Mouse (Mus musculus) liver, embryonic 12.5 days (tissue): ENCODE results near the gene Dmbx1. TPM values are rescaled to one million over a fixed set of nuclear protein-coding genes. Genes with fewer than 3 reads are reported as not detected.
A peak's percentile ranks its signal among the peaks of the same experiment; 100 is the strongest.

ENCODE experiments used
- ATAC-seq: fragments of 200-750 bp; cut with Nextera tagmentation; 2 replicates; pipeline ENCODE4 v1.8.0; 2017; ENCODE audit warnings: moderate number of reproducible peaks, mild to moderate bottlenecking, moderate library complexity
- H3K27ac ChIP-seq: fragments of 300-500 bp; sonication (generic); 2 replicates; pipeline ENCODE4 v1.5.1; 2016; ENCODE audit warnings: mild to moderate bottlenecking
- H3K27me3 ChIP-seq: fragments of 300-500 bp; sonication (generic); replicated peaks from 2 replicates; pipeline ENCODE4 v1.6.1; 2016; ENCODE audit warnings: mild to moderate bottlenecking, moderate library complexity
- H3K36me3 ChIP-seq: fragments of 300-500 bp; sonication (generic); 2 replicates; pipeline ENCODE4 v1.6.1; 2016; ENCODE audit warnings: mild to moderate bottlenecking, moderate library complexity
- H3K4me1 ChIP-seq: fragments of 300-500 bp; sonication (generic); 2 replicates; pipeline ENCODE4 v1.6.1; 2016
- H3K4me2 ChIP-seq: fragments of 300-500 bp; sonication (generic); 2 replicates; pipeline ENCODE4 v1.6.1; 2016; ENCODE audit warnings: mild to moderate bottlenecking, moderate library complexity
- H3K4me3 ChIP-seq: fragments of 300-500 bp; sonication (generic); 2 replicates; pipeline ENCODE4 v1.5.1; 2016; ENCODE audit warnings: mild to moderate bottlenecking, moderate library complexity
- H3K9ac ChIP-seq: fragments of 300-500 bp; sonication (generic); 2 replicates; pipeline ENCODE4 v1.6.1; 2016; ENCODE audit warnings: mild to moderate bottlenecking, moderate library complexity
- H3K9me3 ChIP-seq: fragments of 300-500 bp; sonication (generic); replicated peaks from 2 replicates; pipeline ENCODE4 v1.6.1; 2016; ENCODE audit warnings: mild to moderate bottlenecking, moderate library complexity
- WGBS: fragments of 180-500 bp; shearing (Covaris S2); methylation state at CpG from one replicate; pipeline ENCODE4 v1.1.7; 2016; ENCODE audit not compliant: insufficient replicate concordance; 5-methylcytosine and 5-hydroxymethylcytosine counted together
- polyA plus RNA-seq: library from polyadenylated mRNA; unstranded; fragments of >200 nt; fragmentation: Nextera tagmentation; extraction: Ambion mirVana; gene quantifications from 2 replicates; pipeline ENCODE4 v1.2.1, GENCODE M21; 2016

Gene Dmbx1
- polyA plus RNA-seq: not detected in 2 replicates

DNA sequence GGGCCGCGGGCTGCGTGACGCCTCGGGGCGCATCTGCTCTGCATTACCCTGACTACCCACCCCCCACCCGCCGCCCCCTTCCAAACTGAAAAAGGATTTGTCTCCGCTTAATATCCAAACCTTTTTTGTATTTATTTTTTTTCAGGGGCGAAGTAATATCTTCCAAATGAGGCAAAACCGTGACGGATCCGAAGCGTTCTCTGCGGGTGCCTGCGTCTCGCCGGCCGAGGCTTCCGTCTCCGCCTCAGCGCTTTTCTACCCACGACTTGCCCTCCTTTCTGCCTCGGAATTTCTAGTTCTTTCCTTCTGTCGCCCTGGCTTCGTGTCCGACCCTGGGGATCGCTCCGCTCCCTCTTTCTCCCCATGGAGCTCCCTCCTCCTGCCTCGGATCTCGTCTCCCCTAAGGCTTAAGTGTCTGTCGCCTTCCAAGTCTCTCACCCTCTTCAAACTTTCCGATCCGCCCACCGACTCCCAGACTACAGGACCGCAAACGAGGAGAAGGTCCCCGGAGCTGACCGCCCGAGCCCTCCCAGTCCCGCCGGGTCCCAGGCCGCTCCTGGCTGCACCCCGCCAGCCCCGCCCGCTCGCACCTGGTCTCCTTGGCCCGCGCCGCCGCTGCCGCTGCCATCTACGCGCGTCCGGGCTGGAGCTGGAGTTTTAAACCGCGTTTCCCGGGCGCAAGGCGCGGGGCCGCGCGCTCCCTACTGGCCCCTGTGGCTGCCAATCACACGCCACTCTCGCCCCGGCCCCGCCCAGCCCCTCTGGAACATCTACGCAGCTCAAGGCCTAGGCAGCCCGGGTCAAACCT, at the start of gene Dmbx1:
Gene Dmbx1, minus strand, starts transcription at position 632 of the 808 bp plus-strand sequence.
- H3K4me3 ChIP-seq: peak within 1 kb of the TSS; percentile 43
- no peak within 1 kb of the TSS for H3K27ac ChIP-seq
- ATAC-seq: no peak
- peaks cover 100% of the 10 kb centered on the region for H3K27me3 ChIP-seq
- no peak within 1 kb of the TSS for H3K9ac ChIP-seq
- WGBS: 1% methylated on average over 71 of the region's 71 CpGs
- H3K4me2 ChIP-seq: peak within 1 kb of the TSS; percentile 68
- H3K4me1 ChIP-seq: peaks cover 6% of the 10 kb centered on the region; the same call in 1 of the 2 replicates
- no peaks in the 10 kb centered on the region for H3K9me3 ChIP-seq
- H3K36me3 ChIP-seq: no peaks in the 10 kb centered on the region

DNA sequence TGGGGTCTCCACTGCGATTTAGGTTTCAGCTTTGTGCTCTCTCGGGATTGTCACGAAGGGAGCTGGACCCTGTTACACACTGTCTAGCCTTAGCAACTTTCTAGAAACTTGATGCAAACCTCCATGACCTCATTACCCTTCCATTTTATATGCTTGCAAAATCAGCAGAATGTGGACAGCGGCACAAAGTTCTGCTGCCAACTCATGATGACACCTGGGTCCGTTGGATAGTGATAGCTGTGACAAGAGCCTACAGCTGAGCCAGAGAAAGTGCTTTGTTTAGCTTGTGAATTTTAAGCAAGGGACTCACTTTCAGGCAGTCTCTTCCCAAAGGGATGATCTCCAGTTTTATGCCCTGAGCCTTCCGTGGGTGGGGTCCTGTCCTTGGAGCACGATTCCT, 49.7 kb upstream of the Dmbx1 start:
- no peak for ATAC-seq
- 60% methylated on average over 7 of the region's 7 CpGs for WGBS

DNA sequence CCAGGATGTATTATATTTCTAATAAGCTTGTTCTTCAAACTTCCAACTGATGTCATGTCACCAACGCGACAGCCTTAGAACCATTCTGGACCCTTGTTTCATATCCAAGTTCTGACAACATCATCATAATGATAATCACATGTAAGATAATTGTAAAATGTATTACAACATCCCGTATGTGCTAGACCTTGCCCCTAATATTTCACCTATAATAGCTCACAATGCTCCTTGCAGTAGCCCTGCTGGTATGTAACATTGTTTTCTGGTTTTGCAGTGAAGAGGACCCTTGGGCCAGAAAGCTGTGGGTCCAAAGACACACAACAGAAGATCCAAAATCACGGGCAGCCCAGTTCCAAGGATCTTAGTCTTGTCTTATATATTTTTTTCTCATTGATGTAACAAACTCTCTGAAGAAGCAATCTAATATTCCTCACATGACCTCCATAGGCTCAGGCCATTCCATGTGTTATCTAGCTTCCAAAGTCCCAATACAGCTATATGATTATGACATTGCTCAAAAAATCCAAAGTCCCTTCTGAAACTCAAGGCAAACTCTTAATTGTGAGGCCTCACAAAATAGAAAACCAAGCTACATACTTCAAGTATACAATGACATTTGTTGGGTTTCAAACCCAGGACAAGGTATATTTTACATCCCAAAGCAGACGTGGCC, 48.3 kb upstream of the Dmbx1 start:
- 52% methylated on average over 5 of the region's 5 CpGs for WGBS
- no peak overlapping the region for H3K4me2 ChIP-seq
- no peak for ATAC-seq
- no peaks in the 10 kb centered on the region for H3K36me3 ChIP-seq
- peaks cover 32% of the 10 kb centered on the region for H3K27me3 ChIP-seq
- no peak overlapping the region for H3K4me3 ChIP-seq
- H3K9ac ChIP-seq: no peak overlapping the region
- H3K4me1 ChIP-seq: no peaks in the 10 kb centered on the region
- H3K27ac ChIP-seq: no peak overlapping the region
- H3K9me3 ChIP-seq: no peaks in the 10 kb centered on the region

More for the DNA sequence above, 49.7 kb upstream of the Dmbx1 start:
- Histone ChIP-seq H3K9ac (no peak overlapping the region), H3K27me3 (peaks cover 20% of the 10 kb centered on the region; the same call in 1 of the 2 replicates), H3K36me3 (no peaks in the 10 kb centered on the region), H3K9me3 (no peaks in the 10 kb centered on the region), H3K4me2 (no peak overlapping the region), H3K4me1 (no peaks in the 10 kb centered on the region), H3K4me3 (no peak overlapping the region), H3K27ac (no peak overlapping the region)

DNA sequence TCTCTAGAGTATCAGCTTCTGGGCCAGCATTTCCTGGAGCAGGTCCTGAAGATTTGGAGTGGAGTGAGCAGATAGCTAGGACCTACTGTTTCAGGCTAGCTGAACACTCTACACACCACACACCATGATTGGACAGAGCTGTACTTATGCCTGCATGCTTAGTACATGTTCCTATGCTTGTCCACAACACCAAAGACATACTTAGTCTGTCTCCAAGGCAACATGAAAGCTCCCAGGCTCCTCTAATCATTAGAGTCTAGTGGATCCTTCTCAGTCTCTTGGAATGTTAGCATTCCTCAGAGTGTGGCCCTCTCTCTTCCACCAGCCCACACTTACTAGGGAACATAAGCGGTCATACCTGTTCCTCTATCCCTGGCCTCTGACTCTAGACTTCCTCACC, 47.7 kb upstream of the Dmbx1 start:
- WGBS: 57% methylated on average over 1 of the region's 1 CpGs
- no peaks in the 10 kb centered on the region for H3K36me3 ChIP-seq
- no peak overlapping the region for H3K4me3 ChIP-seq
- peaks cover 38% of the 10 kb centered on the region for H3K27me3 ChIP-seq
- no peak for ATAC-seq
- H3K9me3 ChIP-seq: no peaks in the 10 kb centered on the region
- no peak overlapping the region for H3K9ac ChIP-seq
- no peak overlapping the region for H3K27ac ChIP-seq
- no peak overlapping the region for H3K4me2 ChIP-seq
- H3K4me1 ChIP-seq: no peaks in the 10 kb centered on the region

DNA sequence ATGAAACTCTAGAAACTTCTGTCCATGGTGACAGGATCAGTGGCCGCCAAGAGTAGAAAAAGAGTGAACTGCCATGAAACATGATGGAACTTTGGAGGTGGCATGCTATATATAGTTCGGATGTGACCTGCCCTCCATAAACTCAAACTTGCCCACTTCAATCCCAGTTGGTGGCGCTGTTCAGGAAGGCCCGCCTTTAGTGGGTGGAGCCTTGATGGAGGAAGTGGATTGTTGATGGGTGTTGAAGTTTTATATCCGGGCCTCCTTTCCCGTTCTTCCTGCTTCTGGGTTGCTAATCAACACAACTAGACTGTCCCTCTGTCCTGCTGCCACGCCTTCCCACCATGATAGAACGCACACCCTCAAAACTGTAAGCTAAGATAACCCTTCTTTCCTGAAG, 45.2 kb upstream of the Dmbx1 start:
- Histone ChIP-seq H3K4me2 (peak overlapping the region; percentile 26; the same call in 1 of the 2 replicates), H3K27me3 (peaks cover 60% of the 10 kb centered on the region), H3K9me3 (no peaks in the 10 kb centered on the region), H3K4me3 (no peak overlapping the region), H3K36me3 (no peaks in the 10 kb centered on the region), H3K27ac (no peak overlapping the region), H3K9ac (no peak overlapping the region), H3K4me1 (no peaks in the 10 kb centered on the region)
- no peak for ATAC-seq
- WGBS: 20% methylated on average over 8 of the region's 8 CpGs

DNA sequence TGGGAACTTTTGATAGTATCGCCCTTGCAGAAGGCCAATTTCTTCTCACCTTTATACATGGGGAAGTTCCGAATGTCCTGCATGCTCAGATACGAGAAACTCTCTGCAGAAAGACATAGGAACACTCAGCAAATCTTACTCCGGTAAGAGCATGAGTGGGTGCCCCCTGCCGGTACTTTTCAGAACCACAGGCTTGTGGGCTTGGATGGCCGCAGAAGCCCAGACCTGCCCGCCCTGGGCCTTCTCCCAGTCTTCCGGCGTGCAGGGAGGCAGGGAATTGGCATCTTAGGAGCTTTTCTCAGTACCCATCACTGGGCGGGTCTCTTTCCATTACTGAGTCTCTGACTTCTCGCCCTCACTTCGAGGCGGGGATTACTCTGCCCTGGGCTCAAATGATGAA, 44.4 kb upstream of the Dmbx1 start:
- ATAC-seq: no peak

DNA sequence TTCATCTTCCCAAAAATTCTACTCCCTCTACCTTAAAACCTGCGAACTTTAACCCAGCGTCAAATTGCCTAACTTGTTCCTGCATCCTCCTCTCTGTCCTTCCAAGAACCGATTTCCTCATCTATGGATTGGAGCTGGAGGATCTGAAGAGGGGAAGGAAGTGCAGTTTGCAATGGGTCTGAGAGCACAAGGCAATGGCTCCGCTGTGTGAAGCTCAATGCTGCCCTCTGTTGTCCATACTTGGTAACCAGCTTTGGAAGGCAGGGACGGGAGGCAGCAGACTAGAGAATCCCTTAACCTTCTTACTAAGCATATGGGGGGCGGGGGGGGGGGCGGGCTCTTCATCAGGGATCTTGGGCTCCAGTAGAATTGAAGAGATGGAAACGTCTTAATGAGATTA, 41.0 kb upstream of the Dmbx1 start:
- Histone ChIP-seq H3K9ac (no peak overlapping the region), H3K4me1 (no peaks in the 10 kb centered on the region), H3K4me3 (no peak overlapping the region), H3K4me2 (no peak overlapping the region), H3K36me3 (no peaks in the 10 kb centered on the region), H3K9me3 (no peaks in the 10 kb centered on the region), H3K27me3 (peaks cover 85% of the 10 kb centered on the region), H3K27ac (no peak overlapping the region)
- no peak for ATAC-seq
- WGBS: 1% methylated on average over 8 of the region's 8 CpGs

More for the DNA sequence above, 44.4 kb upstream of the Dmbx1 start:
- Histone ChIP-seq H3K27me3 (peaks cover 69% of the 10 kb centered on the region), H3K4me1 (no peaks in the 10 kb centered on the region), H3K9me3 (no peaks in the 10 kb centered on the region), H3K9ac (no peak overlapping the region), H3K4me3 (no peak overlapping the region), H3K4me2 (peak overlapping the region; percentile 26; the same call in 1 of the 2 replicates), H3K36me3 (no peaks in the 10 kb centered on the region), H3K27ac (no peak overlapping the region)
- WGBS: 5% methylated on average over 13 of the region's 13 CpGs

DNA sequence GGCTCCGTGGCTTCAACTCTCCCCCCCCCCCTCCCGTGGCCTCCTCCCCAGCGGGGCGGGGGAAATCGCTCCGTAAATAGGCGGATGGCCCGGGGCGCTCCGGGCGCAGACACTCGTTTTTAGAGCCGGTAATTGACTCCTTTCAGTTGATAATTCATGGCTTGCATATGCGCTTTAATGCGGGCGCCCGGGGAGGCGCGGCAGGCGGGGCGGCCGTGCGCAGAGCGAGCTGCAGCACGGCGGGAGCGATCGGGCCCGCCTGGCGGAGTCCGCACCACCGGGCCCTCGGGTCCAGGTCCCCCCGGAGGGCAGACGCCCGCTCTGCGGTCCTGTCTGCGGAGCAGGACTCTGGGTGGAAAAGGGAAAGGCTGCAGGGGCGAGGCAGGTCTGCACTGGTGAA, 39.7 kb upstream of the Dmbx1 start:
- 3% methylated on average over 38 of the region's 39 CpGs for WGBS
- ATAC-seq: no peak
- H3K9me3 ChIP-seq: no peaks in the 10 kb centered on the region
- no peaks in the 10 kb centered on the region for H3K36me3 ChIP-seq
- peaks cover 95% of the 10 kb centered on the region for H3K27me3 ChIP-seq
- H3K4me3 ChIP-seq: no peak overlapping the region
- no peak overlapping the region for H3K9ac ChIP-seq
- no peak overlapping the region for H3K27ac ChIP-seq
- H3K4me1 ChIP-seq: no peaks in the 10 kb centered on the region
- peak overlapping the region; percentile 38 for H3K4me2 ChIP-seq

DNA sequence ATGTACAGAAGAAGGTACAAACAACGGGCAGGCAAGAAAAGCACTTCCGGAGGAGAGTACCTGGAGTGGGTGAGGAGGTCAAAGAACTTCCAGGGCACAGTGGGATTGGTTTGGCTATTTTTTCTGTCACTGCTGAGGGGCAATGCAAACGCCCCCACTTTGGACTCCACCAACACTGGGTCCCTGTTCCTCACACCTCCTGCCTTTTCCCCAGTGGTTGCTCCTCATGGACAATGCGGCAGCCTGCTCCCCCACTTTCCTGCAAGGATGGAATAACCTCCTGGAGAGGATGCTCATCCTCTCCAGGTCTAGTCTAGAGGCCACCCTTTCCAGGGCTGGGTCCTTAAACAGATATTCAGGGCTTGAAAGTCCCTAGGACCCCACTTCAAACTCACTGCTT, 39.2 kb upstream of the Dmbx1 start:
- Histone ChIP-seq H3K4me3 (no peak overlapping the region), H3K27ac (no peak overlapping the region), H3K4me2 (no peak overlapping the region)

DNA sequence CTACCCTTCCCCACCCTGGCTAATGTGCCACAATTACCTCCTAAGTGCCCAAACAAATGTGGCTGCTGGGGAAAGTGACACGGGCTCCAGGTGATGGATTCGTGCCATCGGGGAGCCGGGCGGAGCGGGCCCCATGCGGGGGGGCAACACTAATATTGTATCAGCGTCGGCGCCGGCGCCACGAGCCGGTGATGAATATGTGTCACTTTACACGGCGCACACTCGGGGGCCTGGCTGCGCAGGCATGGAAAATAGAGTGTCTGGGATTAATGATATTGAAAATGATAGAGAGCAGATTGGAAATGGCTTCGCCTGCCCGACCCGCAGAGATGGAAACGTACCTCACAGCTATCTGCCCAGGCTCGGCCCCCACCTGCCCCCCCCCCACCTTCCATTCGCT, 32.8 kb upstream of the Dmbx1 start:
- no peak overlapping the region for H3K4me2 ChIP-seq
- no peak overlapping the region for H3K9ac ChIP-seq
- ATAC-seq: no peak
- peaks cover 5% of the 10 kb centered on the region; the same call in 1 of the 2 replicates for H3K4me1 ChIP-seq
- 55% methylated on average over 24 of the region's 24 CpGs for WGBS
- H3K36me3 ChIP-seq: no peaks in the 10 kb centered on the region
- H3K4me3 ChIP-seq: no peak overlapping the region
- no peaks in the 10 kb centered on the region for H3K9me3 ChIP-seq
- peaks cover 98% of the 10 kb centered on the region for H3K27me3 ChIP-seq
- no peak overlapping the region for H3K27ac ChIP-seq

More for the DNA sequence above, 39.2 kb upstream of the Dmbx1 start:
- no peak for ATAC-seq
- no peak overlapping the region for H3K9ac ChIP-seq
- peaks cover 96% of the 10 kb centered on the region for H3K27me3 ChIP-seq
- H3K9me3 ChIP-seq: no peaks in the 10 kb centered on the region
- H3K4me1 ChIP-seq: no peaks in the 10 kb centered on the region
- 17% methylated on average over 4 of the region's 4 CpGs for WGBS
- H3K36me3 ChIP-seq: no peaks in the 10 kb centered on the region

DNA sequence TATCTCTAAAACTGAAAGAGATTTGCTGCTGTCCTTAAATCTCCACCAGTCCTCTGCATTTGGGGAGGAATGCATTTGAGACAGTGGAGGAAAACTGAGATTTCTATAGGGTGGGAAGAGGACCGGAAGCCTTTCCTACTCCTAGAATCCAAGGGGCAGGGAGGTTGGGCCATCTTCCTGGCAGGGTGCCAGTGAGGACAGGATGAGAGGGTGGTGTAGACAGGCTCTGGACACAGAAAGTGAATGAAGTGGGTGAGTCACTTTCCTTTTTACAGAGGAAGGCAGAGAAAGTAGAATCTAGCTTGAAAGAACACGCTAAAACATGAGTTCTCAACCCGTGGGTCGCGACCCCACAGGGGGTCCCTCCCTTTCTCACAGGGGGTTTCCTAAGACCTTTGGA, 24.7 kb upstream of the Dmbx1 start:
- no peak for ATAC-seq
- no peak overlapping the region for H3K4me3 ChIP-seq
- H3K27me3 ChIP-seq: peaks cover 98% of the 10 kb centered on the region
- H3K36me3 ChIP-seq: no peaks in the 10 kb centered on the region
- H3K4me2 ChIP-seq: no peak overlapping the region
- H3K4me1 ChIP-seq: peaks cover 13% of the 10 kb centered on the region
- H3K27ac ChIP-seq: no peak overlapping the region
- no peak overlapping the region for H3K9ac ChIP-seq
- 19% methylated on average over 5 of the region's 5 CpGs for WGBS
- H3K9me3 ChIP-seq: no peaks in the 10 kb centered on the region

DNA sequence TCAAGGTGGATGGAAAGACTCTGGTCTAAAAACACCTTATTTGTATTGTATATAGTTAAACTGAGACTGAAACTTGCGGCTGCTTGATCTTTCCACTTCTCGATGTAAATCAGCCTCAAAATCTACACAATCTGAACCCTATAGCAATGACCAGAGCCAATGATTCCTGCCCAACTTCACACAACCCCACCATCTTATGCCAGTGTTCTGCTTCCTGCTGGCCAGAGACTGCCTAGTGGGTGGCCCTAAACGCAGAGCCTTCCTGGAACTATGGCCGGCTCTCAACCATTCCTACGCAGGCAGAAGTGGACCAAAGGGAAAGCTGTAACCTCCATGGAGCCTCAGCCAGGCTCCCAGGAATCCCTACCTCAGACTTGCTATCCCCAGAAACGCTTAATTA, 24.0 kb upstream of the Dmbx1 start:
- no peak for ATAC-seq
- Histone ChIP-seq H3K4me3 (no peak overlapping the region; the same call in 1 of the 2 replicates), H3K27me3 (peaks cover 98% of the 10 kb centered on the region), H3K9ac (no peak overlapping the region), H3K36me3 (no peaks in the 10 kb centered on the region), H3K4me2 (no peak overlapping the region), H3K9me3 (no peaks in the 10 kb centered on the region), H3K27ac (no peak overlapping the region), H3K4me1 (peaks cover 13% of the 10 kb centered on the region)
- 20% methylated on average over 6 of the region's 6 CpGs for WGBS
